Mouse (Mus musculus): ENCODE data around the gene Samt4. TPM values are rescaled to one million over a fixed set of nuclear protein-coding genes. Genes with fewer than 3 reads are reported as not detected.
"Not testable (repeated sequence)": the region's sequence is repeated elsewhere in the genome, so short reads cannot be mapped to it uniquely, and the experiment has no call there.

The Samt4 gene
- not detected for total RNA-seq (2021)

GRCm38 (mm10) chrX:154481702-154482101 is at the start of gene Samt4:
Samt4 (plus strand) TSS chrX:154482002.
- DNase-seq, result no peak

- DNase-seq, result not testable (repeated sequence)
Measured at GRCm38 (mm10) chrX:154443696-154444095, 38.1 kb upstream of the Samt4 start.

- DNase-seq, result not testable (repeated sequence)
Measured at GRCm38 (mm10) chrX:154468386-154468785, 13.4 kb upstream of the Samt4 start.

Other genes starting within 250 kb of the Samt4 start
- gene 4930524N10Rik, start 138.6 kb upstream of the Samt4 start, total RNA-seq (2021), result not detected
- not detected for gene Samt2, start 97.4 kb downstream of the Samt4 start, total RNA-seq (2021)